Mouse (Mus musculus) cerebral cortex, adult 2 months (tissue): ENCODE data around the gene Aldh1l1.

Experiments
- WGBS: fragments of 180-500 bp; shearing (Covaris S2); methylation state at CpG from one replicate; pipeline ENCODE4 v1.1.7; 2018; 5-methylcytosine and 5-hydroxymethylcytosine counted together

The Aldh1l1 gene

DNA sequence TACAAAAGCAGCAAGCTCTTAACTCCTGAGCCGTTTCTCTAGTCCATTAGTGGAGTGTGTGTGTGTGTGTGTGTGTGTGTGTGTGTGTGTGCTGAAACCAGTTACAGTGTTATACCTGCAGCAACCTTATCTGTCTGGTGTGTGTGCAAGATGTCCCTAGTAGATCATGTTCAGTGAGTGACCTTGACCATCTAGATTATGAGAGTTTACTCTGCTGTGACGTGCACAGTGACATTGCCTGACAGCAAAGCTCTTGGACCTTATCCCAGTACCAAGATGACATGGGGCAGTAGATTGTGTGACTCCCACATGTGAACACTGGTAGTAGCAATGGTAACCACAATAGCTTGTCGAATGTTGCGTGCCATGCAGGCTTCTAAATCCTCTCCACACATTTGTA, 114.1 kb downstream of the Aldh1l1 start:
- 88% methylated on average over 4 of the region's 4 CpGs for WGBS

GRCm38 (mm10) chr6:90601736-90602135, 115.5 kb downstream of the Aldh1l1 start:
- 72% methylated on average over 7 of the region's 7 CpGs for WGBS

DNA sequence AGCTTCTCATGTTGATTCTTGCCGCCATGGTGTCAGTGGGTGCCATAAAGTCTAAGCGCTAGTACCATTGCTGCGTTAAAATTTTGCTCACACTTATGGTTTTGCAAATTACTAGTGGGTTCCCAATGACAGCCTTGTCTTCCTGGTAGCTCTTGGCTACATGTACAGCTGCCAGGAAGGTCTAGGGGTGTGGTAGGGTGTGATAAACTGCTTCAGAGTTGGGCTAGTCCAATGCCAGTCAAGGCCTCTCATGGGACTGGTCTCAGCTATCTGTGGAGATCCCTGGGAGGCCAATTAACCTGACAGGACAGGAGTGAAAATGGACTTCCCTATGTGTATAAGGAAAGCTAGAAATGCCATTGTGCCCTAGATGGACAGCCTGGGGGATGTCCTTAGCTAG, 116.1 kb downstream of the Aldh1l1 start:
- 99% methylated on average over 3 of the region's 3 CpGs for WGBS

DNA sequence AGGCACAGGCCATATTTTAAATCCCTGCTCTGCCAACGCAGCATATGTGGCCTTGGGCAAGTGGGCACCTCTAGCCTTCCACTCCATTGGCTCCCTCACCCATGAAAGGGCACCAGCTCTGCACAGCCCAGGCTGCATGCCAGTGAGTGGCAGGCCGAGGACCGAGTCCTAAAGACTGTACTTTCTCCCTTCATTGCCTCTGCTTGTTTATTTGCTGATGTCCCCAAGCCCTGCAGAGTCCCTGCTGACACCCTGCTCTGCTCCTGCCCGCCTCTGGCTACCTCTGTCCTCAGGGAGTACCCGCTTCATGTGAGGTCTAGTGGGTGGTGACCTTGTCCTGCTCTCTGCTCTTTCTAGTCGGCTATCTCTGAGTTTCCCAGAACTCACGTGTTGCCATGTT, 116.9 kb downstream of the Aldh1l1 start:
- 82% methylated on average over 7 of the region's 7 CpGs for WGBS

DNA sequence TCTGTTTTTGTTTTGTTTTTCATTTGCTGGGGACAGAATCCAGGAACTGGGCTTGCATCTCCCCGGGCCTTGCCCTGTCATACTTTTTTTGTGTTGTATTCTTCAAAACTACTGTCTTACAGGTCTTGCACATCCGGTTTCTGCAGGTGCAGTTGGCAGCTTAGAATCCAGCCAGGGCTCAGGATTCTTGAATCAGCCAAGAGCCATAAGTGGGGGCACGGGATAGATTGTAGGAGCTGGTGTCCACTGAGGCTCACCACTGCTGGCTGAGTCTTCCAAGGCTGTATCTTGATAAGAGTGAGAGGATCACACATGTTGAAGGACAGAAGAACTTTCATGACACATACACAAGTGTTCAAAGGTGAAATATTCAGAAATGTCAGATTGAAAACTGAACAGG, 117.9 kb downstream of the Aldh1l1 start:
- 59% methylated on average over 3 of the region's 3 CpGs for WGBS

DNA sequence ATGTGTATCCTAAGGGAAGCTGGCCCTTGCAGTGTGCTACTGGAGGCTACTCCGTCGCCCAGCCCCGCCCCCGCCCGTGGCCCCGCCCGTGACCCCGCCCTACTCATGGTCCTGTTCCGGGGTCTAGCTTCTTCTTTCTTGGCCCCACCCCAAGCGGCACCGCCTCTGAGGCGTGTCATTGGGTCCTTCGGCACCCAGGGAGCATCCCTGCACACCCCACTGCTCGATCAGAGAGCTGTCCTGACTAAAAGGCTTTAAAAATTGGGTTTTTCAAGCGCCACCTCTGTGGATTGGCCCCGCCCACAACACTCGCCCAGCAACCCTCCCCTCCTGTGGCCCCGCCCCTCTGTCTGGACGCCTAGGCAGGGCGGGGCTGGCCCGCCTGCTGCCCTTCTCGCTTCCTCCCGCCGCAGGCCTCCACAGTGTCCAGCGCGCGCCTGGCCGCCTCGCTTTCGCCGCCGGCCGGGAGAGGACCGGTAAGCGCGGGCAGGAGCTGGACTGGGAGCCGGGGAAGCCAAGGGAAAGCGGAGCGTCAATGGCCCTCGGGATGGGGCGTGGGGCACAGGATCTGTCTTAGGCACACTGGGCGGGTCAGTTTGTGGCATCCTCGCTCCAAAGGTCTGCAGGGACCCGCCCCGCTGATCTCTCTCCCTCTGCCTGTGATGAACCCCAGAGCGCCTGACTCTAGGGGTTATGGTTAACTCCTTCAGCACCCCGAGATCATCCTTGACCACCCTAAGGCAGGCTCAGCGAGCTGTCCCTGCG, 118.5 kb downstream of the Aldh1l1 start, which contains the start of gene Slc41a3:
Slc41a3 (plus strand) TSS at position 193 of the 765 bp plus-strand sequence.
- WGBS, result 1% methylated on average over 49 of the region's 49 CpGs

DNA sequence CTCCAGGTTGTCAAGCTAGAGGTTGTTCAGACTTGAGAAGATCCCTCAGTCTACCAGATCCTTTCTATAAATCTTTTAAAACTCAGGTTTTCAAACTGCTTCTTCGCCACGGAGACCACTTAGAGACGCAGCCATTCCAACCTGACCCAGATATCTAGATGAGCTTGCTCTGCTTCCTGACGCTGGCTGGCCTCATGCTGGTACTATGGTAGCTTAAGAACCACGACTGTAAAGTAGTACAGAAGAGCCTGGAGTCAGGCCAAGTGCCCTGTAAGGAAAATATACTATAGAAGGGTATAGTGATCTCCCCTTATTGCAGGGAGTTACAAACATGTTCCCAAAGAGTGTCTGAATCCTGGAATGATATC, 119.1 kb downstream of the Aldh1l1 start:
- WGBS, result 20% methylated on average over 5 of the region's 5 CpGs

- WGBS, result 36% methylated on average over 7 of the region's 7 CpGs
These were observed 120.3 kb downstream of the Aldh1l1 start for GRCm38 (mm10) chr6:90606538-90606937.

GRCm38 (mm10) chr6:90607196-90607595, 121.0 kb downstream of the Aldh1l1 start:
- 13% methylated on average over 5 of the region's 5 CpGs for WGBS

DNA sequence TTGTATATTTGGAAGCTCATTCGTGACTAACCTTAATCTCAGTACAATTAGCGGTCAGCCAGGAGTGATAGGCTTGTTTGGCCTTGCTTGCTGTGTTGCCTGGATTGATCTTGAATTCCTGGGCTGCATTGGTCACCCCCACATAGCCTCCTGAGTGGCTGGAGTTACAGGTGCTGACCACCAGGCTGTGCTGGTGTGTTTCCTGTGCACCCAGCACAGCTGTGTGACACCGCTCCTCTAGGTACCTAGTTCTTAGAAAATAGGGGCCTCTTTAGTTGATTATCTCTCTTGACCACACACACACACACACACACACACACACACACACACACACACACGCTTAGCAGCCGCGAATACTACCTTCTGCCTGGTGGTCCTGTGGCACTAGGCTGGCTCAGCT, 122.0 kb downstream of the Aldh1l1 start:
- WGBS, result 84% methylated on average over 6 of the region's 6 CpGs

DNA sequence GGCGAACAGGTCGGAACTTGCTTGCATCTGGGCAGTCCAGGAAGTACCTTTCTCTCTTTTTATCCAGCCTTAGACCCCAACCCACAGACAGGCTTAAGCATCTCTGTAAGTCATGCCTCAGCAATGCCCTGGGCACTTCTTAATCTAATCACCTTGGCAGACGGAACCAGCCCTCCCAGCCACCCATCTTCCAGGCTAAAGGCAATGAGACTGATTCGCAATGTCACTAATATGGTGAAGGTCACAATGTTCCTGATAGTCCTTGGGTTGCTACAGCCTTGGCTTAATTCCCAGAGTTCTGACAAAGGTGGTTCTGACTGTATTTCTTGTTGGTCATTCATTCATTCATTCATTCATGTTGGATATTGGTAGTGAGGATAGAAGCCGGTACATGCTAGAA, 124.0 kb downstream of the Aldh1l1 start:
- WGBS, result 96% methylated on average over 5 of the region's 5 CpGs

GRCm38 (mm10) chr6:90613277-90613676, 127.0 kb downstream of the Aldh1l1 start:
- WGBS, result 92% methylated on average over 8 of the region's 8 CpGs

GRCm38 (mm10) chr6:90615362-90615761, 129.1 kb downstream of the Aldh1l1 start:
- 56% methylated on average over 7 of the region's 7 CpGs for WGBS

DNA sequence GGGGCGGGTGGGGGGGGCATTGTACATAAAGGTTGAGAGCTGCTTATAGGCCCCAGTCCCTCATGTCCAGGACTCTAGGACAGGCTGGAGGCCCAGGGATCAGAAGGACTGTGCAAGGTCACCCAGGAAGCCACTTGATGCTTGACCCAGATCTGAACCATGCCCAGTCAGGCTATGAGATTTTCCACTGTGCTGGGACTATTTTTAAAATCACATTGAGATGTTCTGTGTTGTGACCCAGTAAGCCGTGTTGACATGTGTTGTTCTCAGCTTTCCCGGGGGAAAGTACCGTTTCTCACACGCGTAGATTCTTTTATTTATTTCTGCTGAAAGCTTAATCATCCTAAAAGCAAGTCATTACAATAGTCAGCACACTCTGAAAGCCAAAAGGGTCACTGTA, 129.8 kb downstream of the Aldh1l1 start:
- WGBS, result 82% methylated on average over 6 of the region's 6 CpGs

- 94% methylated on average over 6 of the region's 6 CpGs for WGBS
These were observed 130.3 kb downstream of the Aldh1l1 start for GRCm38 (mm10) chr6:90616481-90616880.

DNA sequence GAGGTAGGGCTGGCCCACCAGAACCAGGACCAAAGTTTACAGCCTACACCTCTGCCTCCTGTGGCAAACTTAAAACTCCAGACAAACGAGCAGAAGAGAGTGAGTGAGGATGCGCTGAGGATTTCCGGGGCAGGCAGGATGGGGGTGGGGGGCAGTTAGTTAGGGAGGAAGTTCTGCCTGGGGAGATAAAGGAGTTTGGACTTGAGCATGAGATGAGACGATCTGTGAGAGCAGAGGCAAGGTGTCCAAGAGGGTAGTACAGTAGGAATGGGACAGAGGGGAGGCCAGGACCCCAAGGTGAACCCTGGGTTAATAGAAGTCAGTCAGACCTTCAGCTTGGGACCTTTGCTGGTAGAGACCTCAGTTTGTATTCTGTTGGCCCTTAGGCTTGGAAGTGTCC, 132.0 kb downstream of the Aldh1l1 start:
- 84% methylated on average over 4 of the region's 4 CpGs for WGBS

- WGBS, result 79% methylated on average over 19 of the region's 19 CpGs
These were observed 132.8 kb downstream of the Aldh1l1 start for GRCm38 (mm10) chr6:90618821-90619636.

DNA sequence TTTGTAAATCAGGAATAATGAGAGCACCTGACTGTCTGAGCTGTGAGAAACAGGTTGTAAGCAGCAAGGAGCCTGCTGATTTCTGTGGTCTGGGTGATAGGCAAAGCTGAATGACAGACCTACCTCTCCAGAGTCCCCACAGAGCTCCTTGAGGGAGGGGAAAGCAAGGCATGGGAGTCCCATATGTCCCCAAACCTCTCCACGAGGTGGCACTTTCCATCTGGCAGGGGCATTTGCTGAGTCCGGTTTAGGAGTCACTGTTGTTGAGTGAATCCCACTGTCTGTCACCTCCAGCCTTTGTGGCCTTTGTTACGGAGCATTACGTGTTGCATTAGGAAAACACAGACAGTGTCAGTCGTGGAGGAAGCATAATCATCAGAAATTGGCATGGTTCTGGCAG, 133.7 kb downstream of the Aldh1l1 start:
- WGBS, result 89% methylated on average over 5 of the region's 5 CpGs

DNA sequence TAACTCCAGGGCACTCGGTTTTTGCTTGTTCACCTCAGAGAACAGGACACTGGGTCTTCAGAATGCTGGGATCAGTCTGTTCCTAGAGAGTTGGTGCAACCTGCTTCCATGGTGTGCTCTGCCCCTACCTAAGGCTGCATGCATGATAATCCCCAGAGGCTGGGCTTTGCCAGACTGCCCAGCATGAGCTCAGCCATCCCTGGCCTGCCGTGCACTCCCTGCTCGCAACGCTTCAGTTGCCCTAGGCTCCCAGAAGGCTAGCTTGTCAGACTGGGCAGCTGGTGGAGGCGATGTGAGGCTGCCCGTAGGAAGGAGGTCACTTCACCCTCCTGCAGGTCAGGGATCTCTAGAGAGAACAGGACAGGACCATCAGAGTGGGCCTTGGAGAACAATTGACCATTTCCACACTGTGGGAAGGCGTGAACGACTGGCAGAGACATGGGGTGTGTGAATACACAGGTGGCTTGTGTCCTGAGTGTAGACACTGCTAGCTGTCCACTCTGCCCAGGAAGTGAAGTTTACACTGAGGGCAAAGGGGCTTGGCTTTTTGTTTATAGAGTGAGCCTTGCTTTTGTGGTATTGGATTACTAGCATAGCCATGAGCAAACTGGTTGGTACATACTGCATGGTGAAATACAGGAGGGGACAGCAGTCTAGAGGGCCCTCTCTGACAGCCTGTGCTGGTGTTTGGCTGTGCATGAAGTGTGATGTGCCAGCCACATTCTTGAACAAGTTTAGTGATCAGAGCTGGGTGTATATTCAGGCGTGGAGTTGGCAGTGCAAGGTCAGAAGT, 134.8 kb downstream of the Aldh1l1 start:
- 89% methylated on average over 9 of the region's 9 CpGs for WGBS

- WGBS, result 95% methylated on average over 6 of the region's 6 CpGs
These were observed 135.3 kb downstream of the Aldh1l1 start for GRCm38 (mm10) chr6:90621584-90621890.

DNA sequence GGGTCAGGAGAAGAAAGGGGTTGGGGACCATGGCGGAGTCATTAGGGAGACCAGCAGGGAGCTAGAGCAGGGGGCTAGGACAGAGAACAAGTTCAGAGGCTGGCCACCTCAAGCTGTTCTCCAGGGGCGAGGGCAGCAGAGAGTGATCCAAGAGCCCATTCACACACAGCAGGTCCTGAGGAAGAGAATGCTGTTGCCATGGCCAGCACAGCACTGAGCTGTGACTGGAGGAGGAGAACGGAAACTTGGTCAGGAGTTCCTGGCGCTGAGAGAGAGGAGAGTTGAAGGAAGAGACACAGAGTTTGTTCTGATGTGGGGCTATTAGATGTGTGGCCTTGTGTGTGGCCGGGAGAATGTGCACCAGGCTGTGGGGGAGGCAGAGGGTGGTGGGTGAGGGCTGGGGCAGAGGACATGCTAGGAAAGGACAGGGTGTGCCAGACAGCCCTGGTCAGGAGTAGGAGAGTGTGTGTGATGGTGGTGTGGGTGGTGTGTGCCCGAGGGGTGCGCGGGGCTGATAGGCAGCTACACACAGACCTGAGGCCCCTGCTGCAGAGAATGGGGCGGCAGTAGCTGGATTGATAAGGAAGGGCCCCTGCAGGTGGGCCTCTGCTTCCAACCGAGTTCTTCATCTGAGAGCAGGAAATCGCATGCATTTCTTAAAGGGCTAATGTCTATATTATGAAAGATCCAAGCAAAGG, 136.7 kb downstream of the Aldh1l1 start:
- 57% methylated on average over 11 of the region's 11 CpGs for WGBS

DNA sequence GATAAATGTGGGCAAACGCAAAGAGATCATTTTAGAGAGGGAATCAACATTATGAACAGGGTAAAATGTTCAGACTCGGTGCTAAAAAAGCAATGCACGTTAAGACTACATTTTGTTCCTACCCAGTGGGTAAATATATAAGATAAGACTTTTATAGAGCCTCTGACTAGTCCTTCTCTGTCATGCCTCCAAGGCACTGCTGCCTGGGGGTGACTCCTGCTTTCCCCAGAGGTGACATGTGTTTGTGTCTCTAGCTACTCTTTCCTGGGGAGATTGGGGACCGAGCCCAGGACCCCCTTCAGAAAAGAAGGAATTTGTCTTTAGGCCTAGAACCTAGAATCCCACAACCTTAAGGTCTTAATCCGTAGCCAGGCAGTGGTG, 137.2 kb downstream of the Aldh1l1 start:
- 72% methylated on average over 5 of the region's 5 CpGs for WGBS
